Mouse (Mus musculus): Measurements from ENCODE around the gene Agl. TPM values are rescaled to one million over a fixed set of nuclear protein-coding genes. Genes with fewer than 3 reads are reported as not detected.

Gene Agl
- total RNA-seq, 2 experiments from 2014 or later: 12.5 to 26.1 TPM

- no peak for ATAC-seq (replicated peaks; ENCODE audit: poor library complexity, severe bottlenecking)
Observed at GRCm38 (mm10) chr3:116701601-116702000, 106.4 kb downstream of the Agl start.

- no peak for ATAC-seq (replicated peaks; ENCODE audit: poor library complexity, severe bottlenecking)
Observed at GRCm38 (mm10) chr3:116698786-116699185, 109.2 kb downstream of the Agl start.

GRCm38 (mm10) chr3:116695666-116695985, 112.3 kb downstream of the Agl start:
- ATAC-seq (replicated peaks; ENCODE audit: poor library complexity, severe bottlenecking): no peak

GRCm38 (mm10) chr3:116694955-116695665, 112.9 kb downstream of the Agl start:
- ATAC-seq (replicated peaks; ENCODE audit: poor library complexity, severe bottlenecking): no peak

GRCm38 (mm10) chr3:116694312-116694711, 113.7 kb downstream of the Agl start:
- ATAC-seq (replicated peaks; ENCODE audit: poor library complexity, severe bottlenecking): no peak

Other genes starting within 250 kb of the Agl start
- 0.39 and 1.2 TPM in 2 replicates for gene Lrrc39, start 245.2 kb downstream of the Agl start, total RNA-seq (2014; fragmentation: Nextera tagmentation)
- gene Lrrc39, start 245.2 kb downstream of the Agl start, total RNA-seq (2017): 0.65 and 1.5 TPM in 2 replicates
- 31.2 and 35.0 TPM in 2 replicates for gene Sass6, start 213.2 kb downstream of the Agl start, total RNA-seq (2014; fragmentation: Nextera tagmentation)
- 50.1 and 72.7 TPM in 2 replicates for gene Sass6, start 213.2 kb downstream of the Agl start, total RNA-seq (2017)
- gene Trmt13, start 193.6 kb downstream of the Agl start, total RNA-seq (2014; fragmentation: Nextera tagmentation): 33.7 and 47.5 TPM in 2 replicates
- 35.8 and 43.3 TPM in 2 replicates for gene Trmt13, start 193.6 kb downstream of the Agl start, total RNA-seq (2017)
- 52.3 and 64.6 TPM in 2 replicates for gene Mfsd14a, start 145.5 kb downstream of the Agl start, total RNA-seq (2014; fragmentation: Nextera tagmentation)
- gene Mfsd14a, start 145.5 kb downstream of the Agl start, total RNA-seq (2017): 67.0 and 95.5 TPM in 2 replicates
- not detected in 2 replicates for gene Gm43191, start 126.9 kb downstream of the Agl start, total RNA-seq (2014; fragmentation: Nextera tagmentation)
- gene Gm43191, start 126.9 kb downstream of the Agl start, total RNA-seq (2017): not detected in 2 replicates
- 30.0 and 33.6 TPM in 2 replicates for gene Slc35a3, start 95.3 kb downstream of the Agl start, total RNA-seq (2014; fragmentation: Nextera tagmentation)
- gene Slc35a3, start 95.3 kb downstream of the Agl start, total RNA-seq (2017): 59.4 and 68.3 TPM in 2 replicates
- gene Frrs1, start 51.3 kb upstream of the Agl start, total RNA-seq (2014; fragmentation: Nextera tagmentation): 77.3 and 86.5 TPM in 2 replicates
- gene Frrs1, start 51.3 kb upstream of the Agl start, total RNA-seq (2017): 40.2 and 56.2 TPM in 2 replicates
- not detected in 2 replicates for gene 4930455H04Rik, start 160.1 kb upstream of the Agl start, total RNA-seq (2014; fragmentation: Nextera tagmentation)
- not detected in 2 replicates for gene 4930455H04Rik, start 160.1 kb upstream of the Agl start, total RNA-seq (2017)
- gene Palmd, start 160.8 kb upstream of the Agl start, total RNA-seq (2014; fragmentation: Nextera tagmentation): not detected in 2 replicates
- gene Palmd, start 160.8 kb upstream of the Agl start, total RNA-seq (2017): not detected in 2 replicates

Measured in granulocyte monocyte progenitor cell, adult 5-6 weeks (primary cell).